Mouse (Mus musculus) C2C12 (cell line): ENCODE data around the gene Coq4.

Source experiments
- CEBPB ChIP-seq: IDR thresholded peaks from one replicate; pipeline ENCODE4 v1.6.1; 2011; ENCODE audit warnings: low read depth, mild to moderate bottlenecking, control low read depth, moderate library complexity
- CTCF ChIP-seq: IDR thresholded peaks from one replicate; pipeline ENCODE4 v1.5.1; 2011; ENCODE audit not compliant: control insufficient read depth, insufficient read depth, insufficient read length
- FOSL1 ChIP-seq: IDR thresholded peaks from one replicate; pipeline ENCODE4 v1.8.0; 2011; ENCODE audit warnings: mild to moderate bottlenecking, low read length; ENCODE audit not compliant: poor library complexity, insufficient read depth, severe bottlenecking
- MYOG ChIP-seq: IDR thresholded peaks from one replicate; pipeline ENCODE4 v1.6.1; 2011; ENCODE audit not compliant: control insufficient read depth, insufficient read length; ENCODE audit errors: extremely low read depth
- USF1 ChIP-seq: IDR thresholded peaks from one replicate; pipeline ENCODE4 v1.6.1; 2011; ENCODE audit warnings: low read depth, mild to moderate bottlenecking, control low read depth, moderate library complexity

- no peak for TF ChIP-seq CTCF
- no peak for TF ChIP-seq USF1
- no peak for TF ChIP-seq MYOG
- no peak for TF ChIP-seq FOSL1
- no peak for TF ChIP-seq CEBPB
These were observed 52.2 kb downstream of the Coq4 start for GRCm38 (mm10) chr2:29839460-29839859.
